ENCODE assay signal across 36 mouse cellular contexts in genomic region chr2:119190969-119191368, GRCm38 (mm10). TPM values are rescaled to one million over a fixed set of nuclear protein-coding genes. Genes with fewer than 3 reads are reported as not detected.
"Had no signal": no experiment of that assay in that cellular context is flagged by ENCODE, and none has a peak within 500 bp of the region (broad histone marks: within the 10 kb centered on the region; RNA-seq: fewer than 3 reads in every experiment).

No protein-coding gene starts in this region.

- ATAC-seq: hindbrain, embryonic 16.5 days; hindbrain, postnatal 0 days; inflammation-experienced regulatory T-cells, adult 6 months; intestine, embryonic 15.5 days; intestine, embryonic 16.5 days; intestine, postnatal 0 days had no signal

- H3K36me3 ChIP-seq: heart, embryonic 10.5 days; heart, embryonic 12.5 days; heart, embryonic 13.5 days; heart, embryonic 15.5 days; hindbrain, embryonic 12.5 days; hindbrain, embryonic 13.5 days; hindbrain, embryonic 15.5 days; intestine, embryonic 15.5 days had no signal

- H3K4me2 ChIP-seq: heart, embryonic 11.5 days; heart, embryonic 12.5 days; heart, embryonic 13.5 days; heart, embryonic 15.5 days; hindbrain, embryonic 12.5 days; hindbrain, embryonic 13.5 days; hindbrain, embryonic 14.5 days; hindbrain, embryonic 15.5 days; intestine, embryonic 15.5 days; kidney, embryonic 15.5 days had no signal

- H3K27me3 ChIP-seq: heart, embryonic 12.5 days; heart, embryonic 13.5 days; heart, embryonic 15.5 days; hindbrain, embryonic 12.5 days; hindbrain, embryonic 13.5 days; hindbrain, embryonic 15.5 days; intestine, embryonic 15.5 days; kidney, embryonic 15.5 days had no signal

- H3K27ac ChIP-seq: heart, adult 2 months; heart, embryonic 10.5 days; heart, embryonic 13.5 days; heart, embryonic 15.5 days; hindbrain, embryonic 10.5 days; hindbrain, embryonic 12.5 days; hindbrain, embryonic 13.5 days; hindbrain, embryonic 14.5 days; hindbrain, embryonic 15.5 days; hindbrain, postnatal 0 days; intestine, embryonic 15.5 days; kidney, embryonic 15.5 days; kidney, postnatal 0 days; layer of hippocampus, adult 2 months had no signal

- DNase-seq: heart, adult 18-20 months; heart, adult 2 months; heart, postnatal 10 days; heart, postnatal 14 days; heart, postnatal 36 days; heart, postnatal 4 days; kidney, adult 11 months; kidney, adult 18-20 months; kidney, adult 2 months; kidney, adult 8-10 months; kidney, adult 9 months; kidney, postnatal 10 days; kidney, postnatal 14 days; kidney, postnatal 25 days; kidney, postnatal 36 days; kidney, postnatal 4 days; layer of hippocampus, adult 9-11 months had no signal

- H3K4me3 ChIP-seq: heart, adult 2 months; heart, embryonic 10.5 days; heart, embryonic 12.5 days; heart, embryonic 13.5 days; heart, embryonic 15.5 days; hindbrain, embryonic 10.5 days; hindbrain, embryonic 12.5 days; hindbrain, embryonic 13.5 days; hindbrain, embryonic 15.5 days; intestine, embryonic 15.5 days; kidney, embryonic 15.5 days; layer of hippocampus, adult 2 months had no signal

- H3K9ac ChIP-seq: heart, embryonic 12.5 days; heart, embryonic 13.5 days; heart, embryonic 15.5 days; hindbrain, embryonic 12.5 days; hindbrain, embryonic 13.5 days; hindbrain, embryonic 14.5 days; hindbrain, embryonic 15.5 days; intestine, embryonic 15.5 days; kidney, embryonic 15.5 days had no signal

- H3K9me3 ChIP-seq: heart, embryonic 10.5 days; heart, embryonic 12.5 days; heart, embryonic 13.5 days; heart, embryonic 15.5 days; hindbrain, embryonic 10.5 days; hindbrain, embryonic 12.5 days; hindbrain, embryonic 13.5 days; hindbrain, embryonic 15.5 days; intestine, embryonic 15.5 days; kidney, embryonic 15.5 days had no signal

RNA-seq across cellular contexts. Expression of gene Gm14137, which starts 16.7 kb away (rescaled TPM):
- polyA plus RNA-seq: heart, embryonic 11.5 days had no signal
